Mouse (Mus musculus) cerebellum, adult 11-12 months (tissue): ENCODE measurements around the gene Abhd16b.

Experiments
- DNase-seq: peaks from one replicate; pipeline ENCODE4 v3.0.0; 2022

Gene Abhd16b

GRCm38 (mm10) chr2:181487338-181488277, 5.4 kb upstream of the Abhd16b start:
- DNase-seq = no peak

DNA sequence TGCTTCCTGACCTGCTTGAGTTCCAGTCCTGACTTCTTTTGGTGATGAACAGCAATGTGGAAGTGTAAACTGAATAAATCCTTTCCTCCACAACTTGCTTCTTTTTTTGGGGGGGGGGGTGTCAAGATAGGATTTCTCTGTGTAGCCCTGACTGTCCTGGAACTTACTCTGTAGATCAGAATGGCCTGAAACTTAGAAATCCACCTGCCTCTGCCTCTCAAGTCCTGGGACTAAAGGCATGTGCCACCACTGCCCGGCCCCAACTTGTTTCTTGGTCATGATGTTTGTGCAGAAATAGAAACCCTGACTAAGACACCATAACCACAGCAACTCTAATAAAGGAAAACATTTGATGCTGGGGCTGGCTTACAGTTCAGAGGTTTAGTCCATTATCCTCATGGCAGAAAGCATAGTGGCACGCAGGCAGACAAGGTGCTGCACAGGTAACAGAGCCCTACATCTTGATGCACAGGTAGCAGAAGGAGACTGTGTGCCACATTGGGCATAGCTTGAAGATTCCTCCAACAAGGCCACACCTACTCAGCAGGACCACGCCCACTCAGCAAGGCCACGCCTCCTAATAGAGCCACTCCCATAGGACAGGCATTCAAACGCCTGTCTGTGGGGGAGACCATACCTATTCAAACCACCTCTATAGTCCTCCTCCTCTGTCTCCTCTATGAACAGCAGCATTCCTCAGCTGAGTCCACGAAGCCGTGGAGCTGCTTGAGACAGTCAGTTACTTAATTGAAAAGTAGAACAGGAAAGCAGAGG, 1.4 kb upstream of the Abhd16b start:
- DNase-seq = no peak

DNA sequence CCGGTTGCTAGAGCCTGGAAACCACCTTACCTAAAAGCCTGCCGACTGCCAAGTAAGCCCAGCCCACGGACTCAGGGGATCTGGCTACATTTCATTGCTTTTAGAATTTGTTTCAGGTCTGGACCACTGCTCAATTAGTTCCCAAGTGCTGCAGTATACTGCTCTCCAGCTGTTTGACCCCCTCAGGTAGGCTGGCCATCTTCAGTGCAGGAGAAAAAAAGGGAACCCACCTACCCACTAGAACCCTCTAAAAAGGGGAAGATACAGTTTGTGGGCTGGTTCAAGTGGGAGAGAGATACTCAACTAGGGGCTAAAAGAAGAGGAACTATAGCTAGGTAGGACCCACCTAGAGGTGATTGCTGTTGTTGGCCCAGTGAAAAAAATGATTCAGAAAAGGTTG, 800 bp upstream of the Abhd16b start:
- no peak for DNase-seq

DNA sequence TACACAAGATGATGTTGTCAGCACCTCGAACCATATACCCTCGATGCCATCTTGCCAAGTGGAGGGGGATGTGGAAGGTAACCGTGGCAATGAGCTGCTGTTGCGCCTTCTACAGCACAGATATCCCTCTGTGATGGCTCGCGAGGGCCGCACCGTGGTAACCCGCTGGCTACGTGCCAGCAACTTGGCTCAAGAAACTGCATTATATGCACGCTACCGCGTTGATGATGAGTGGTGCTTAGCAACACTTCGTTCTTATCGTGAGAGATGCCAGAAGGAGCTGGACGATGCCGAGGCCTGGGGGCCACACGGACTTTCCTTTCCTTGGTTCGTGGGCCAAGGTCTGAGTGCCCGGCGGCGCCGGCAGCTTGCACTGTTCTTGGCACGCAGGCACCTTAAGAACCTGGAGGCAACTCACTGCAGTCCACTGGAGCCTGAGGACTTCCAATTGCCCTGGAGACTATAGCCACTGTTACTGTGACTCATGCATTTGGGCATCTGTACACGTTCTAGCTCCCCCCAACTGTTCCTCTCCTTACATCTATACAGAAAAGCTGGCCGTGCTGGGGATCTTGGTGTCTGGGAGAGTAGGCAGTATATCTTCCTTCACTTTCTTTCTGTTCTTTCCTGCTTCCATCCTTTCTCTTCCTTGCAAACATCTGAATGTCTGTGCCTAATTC, 1.4 kb downstream of the Abhd16b start:
- peak; percentile 43 for DNase-seq

DNA sequence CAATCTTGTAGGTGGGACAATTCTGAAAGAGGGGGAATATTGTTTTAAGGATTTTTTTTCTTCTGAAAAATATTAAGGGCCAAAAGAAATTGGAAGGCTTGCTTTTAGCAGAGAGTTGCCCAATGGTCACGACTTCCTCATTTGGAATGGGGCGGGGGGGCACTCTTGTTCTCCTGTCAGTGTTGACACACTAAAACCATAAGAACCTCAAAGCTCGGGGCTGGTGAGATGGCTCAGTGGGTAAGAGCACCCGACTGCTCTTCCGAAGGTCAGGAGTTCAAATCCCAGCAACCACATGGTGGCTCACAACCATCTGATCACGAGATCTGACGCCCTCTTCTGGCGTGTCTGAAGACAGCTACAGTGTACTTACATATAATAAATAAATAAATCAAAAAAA, 2.8 kb downstream of the Abhd16b start:
- peak; percentile 38 for DNase-seq

DNA sequence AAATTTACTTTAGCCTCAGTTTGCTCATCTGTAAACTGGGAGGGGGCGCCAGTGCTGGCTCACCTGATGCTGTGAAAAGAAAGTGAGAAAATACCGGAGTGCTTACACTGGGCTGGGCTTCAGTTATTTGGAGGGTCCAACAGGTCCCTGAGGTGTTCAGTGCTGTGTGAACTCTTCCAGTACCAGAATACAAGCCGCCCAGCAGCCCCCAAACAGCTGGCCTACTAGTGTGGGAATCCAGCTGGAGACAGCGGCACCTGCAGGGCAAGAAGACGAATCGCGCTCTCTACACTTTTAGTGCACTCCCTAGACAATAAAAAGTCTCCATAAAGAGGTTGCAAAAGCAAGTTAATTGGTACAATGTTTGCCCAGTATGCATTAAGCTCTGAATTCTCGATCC, 3.3 kb downstream of the Abhd16b start:
- peak; percentile 53 for DNase-seq

- peak; percentile 94 for DNase-seq
Observed at GRCm38 (mm10) chr2:181496831-181497547, 4.0 kb downstream of the Abhd16b start, which contains the start of gene Tpd52l2. Tpd52l2 (plus strand) TSS chr2:181497142.

- peak; percentile 60 for DNase-seq
Observed at GRCm38 (mm10) chr2:181497548-181497875, 4.5 kb downstream of the Abhd16b start.

DNA sequence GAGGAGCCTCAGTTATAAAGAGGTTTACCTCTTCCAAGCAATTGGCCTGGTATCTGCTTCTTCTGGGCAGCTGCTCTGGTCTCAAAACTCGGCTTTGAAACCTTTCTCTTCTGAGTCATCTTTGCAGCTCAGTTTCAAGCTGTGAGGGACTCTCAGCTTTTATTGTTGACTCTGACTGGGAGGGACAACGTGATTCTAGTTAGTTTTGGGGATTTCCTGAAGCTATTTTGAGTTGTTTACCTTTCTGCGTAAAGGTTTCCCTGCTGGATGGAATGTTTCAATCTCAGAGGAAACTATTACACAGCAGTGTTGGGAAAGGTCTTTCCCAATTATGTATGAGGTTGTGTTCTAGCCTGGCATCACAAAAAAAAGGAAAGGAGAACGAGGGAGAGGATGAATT, 5.6 kb downstream of the Abhd16b start:
- no peak for DNase-seq

DNA sequence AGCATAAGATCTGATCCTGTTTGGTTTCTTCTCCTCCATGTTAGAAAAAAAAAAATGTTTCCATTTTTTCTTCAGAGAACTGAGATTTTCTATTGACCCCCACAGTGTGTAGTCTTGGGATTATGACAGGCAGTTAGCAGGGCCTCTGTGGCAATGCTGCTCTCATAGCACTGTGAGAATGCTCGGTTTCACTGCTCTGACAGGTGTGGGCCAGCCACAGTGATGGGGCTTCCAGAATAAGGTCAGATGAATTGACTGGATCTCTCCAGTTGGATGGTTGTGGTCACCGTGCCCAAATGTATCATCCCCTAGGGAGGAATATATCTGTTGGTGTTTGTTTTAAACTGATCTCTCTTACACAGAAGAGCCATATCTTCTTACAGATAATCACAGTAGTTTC, 16.2 kb downstream of the Abhd16b start:
- DNase-seq = no peak

GRCm38 (mm10) chr2:181511231-181511630, 18.2 kb downstream of the Abhd16b start:
- no peak for DNase-seq

GRCm38 (mm10) chr2:181519201-181519600, 26.2 kb downstream of the Abhd16b start:
- DNase-seq = no peak

GRCm38 (mm10) chr2:181520118-181520935, 27.3 kb downstream of the Abhd16b start, which contains the start of gene Dnajc5:
Dnajc5 (plus strand) TSS chr2:181520485.
- DNase-seq = peak; percentile 99

DNA sequence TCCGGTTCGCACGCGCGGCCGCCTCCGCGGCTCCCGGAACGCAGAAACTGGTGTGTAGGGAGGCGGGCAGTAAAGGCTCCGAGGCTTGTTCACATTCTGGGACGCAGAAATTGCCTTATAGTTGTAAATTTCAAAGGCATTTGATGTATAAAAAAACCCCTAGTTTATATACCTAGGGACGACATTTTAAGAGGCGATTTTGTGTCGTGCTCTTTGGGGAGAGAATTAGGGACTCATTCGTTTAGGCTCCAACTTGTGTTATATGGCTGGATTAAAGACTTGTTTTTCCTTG, 27.9 kb downstream of the Abhd16b start:
- no peak for DNase-seq

- no peak for DNase-seq
Observed at GRCm38 (mm10) chr2:181521491-181521890, 28.5 kb downstream of the Abhd16b start.

GRCm38 (mm10) chr2:181522811-181523210, 29.8 kb downstream of the Abhd16b start:
- DNase-seq = no peak

DNA sequence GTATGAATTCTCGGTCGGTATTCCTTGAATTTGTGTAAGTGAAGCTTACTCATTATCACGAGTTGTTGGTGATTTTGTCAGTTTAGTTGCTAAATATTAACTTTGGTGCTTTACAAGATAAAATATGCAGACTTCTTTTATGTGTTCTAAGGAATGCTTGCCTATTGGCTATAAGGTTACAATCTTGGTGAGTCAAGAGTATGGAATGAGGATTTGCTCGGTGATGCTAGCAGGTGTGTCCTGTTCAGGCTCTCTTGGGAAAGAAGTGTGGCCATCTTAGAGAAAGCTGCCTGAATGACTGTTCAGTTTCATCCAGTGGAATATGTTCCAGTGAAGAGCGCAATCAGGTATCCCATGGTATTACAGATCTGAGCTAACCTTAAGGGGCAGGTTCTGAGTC, 32.5 kb downstream of the Abhd16b start:
- DNase-seq = no peak

GRCm38 (mm10) chr2:181529076-181529475, 36.1 kb downstream of the Abhd16b start:
- no peak for DNase-seq

DNA sequence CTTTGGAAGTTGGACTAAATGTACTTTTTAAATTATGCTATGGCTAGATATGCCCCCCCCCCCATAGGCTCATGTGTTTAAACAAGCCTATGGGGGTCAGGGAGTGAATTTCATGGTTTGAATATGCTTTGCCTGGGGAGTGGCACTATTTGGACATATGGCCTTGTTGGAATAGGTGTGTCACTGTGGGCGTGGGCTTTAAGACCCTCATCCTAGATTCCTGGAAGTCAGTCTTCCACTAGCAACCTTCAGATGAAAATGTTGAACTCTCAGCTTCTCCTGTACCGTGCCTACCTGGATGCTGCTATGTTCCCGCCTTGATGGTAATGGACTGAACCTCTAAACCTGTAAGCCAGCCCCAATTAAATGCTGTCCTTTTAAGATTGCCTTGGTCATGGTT, 39.6 kb downstream of the Abhd16b start:
- DNase-seq = no peak

DNA sequence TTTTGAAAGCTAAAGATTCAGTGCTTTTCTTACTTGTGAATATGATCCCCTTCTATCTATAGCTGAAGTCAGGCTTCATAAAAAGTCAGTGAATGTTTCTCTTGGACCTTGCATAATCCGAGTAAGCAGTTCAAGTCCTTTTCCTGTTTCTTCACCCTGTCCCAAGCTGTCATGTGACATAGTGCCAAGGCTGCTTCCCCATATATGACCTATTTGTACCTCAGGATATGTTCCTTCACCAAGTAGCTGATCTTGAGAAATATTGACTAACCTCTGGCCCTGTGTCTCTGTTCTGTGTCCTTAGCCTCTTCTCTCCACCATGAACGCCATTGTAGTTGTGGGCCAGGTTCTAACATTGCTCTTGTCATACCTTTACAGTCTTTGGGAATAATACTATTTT, 43.4 kb downstream of the Abhd16b start:
- no peak for DNase-seq

GRCm38 (mm10) chr2:181537444-181538047, 44.5 kb downstream of the Abhd16b start:
- no peak for DNase-seq
